Mouse (Mus musculus) heart, embryonic 14.5 days (tissue): Measurements from ENCODE around the gene Tent5c. TPM values are rescaled to one million over a fixed set of nuclear protein-coding genes. Genes with fewer than 3 reads are reported as not detected.
"Not testable (repeated sequence)": the region's sequence is repeated elsewhere in the genome, so short reads cannot be mapped to it uniquely, and the experiment has no call there.

ENCODE experiments used
- ATAC-seq: fragments of 200-750 bp; cut with Nextera tagmentation; 2 replicates; pipeline ENCODE4 v1.8.0; 2017; ENCODE audit warnings: low read depth, moderate TSS enrichment; ENCODE audit not compliant: insufficient number of reproducible peaks, insufficient read depth, low FRiP score
- H3K27ac ChIP-seq, 2 experiments: fragments of 200-500 bp in 1 of 2; fragments of 300-500 bp in 1 of 2; sonication (generic) in 1 of 2; replicated peaks in 1 of 2; 2 replicates each; pipeline ENCODE4 v1.5.1; 2012 to 2014; ENCODE audit warnings: low read depth in 2 of 2, low read length in 2 of 2, control low read depth in 1 of 2, mild to moderate bottlenecking in 1 of 2, mixed read lengths in 1 of 2; ENCODE audit not compliant: control insufficient read depth in 1 of 2, insufficient read depth in 1 of 2
- H3K27me3 ChIP-seq: fragments of 300-500 bp; sonication (generic); 2 replicates; pipeline ENCODE4 v1.6.1; 2014; ENCODE audit warnings: mild to moderate bottlenecking, low read length, control low read depth; ENCODE audit not compliant: control insufficient read depth, insufficient read depth
- H3K36me3 ChIP-seq: fragments of 300-500 bp; sonication (generic); 2 replicates; pipeline ENCODE4 v1.6.1; 2014; ENCODE audit warnings: mild to moderate bottlenecking, control low read depth, low read length, mixed read lengths; ENCODE audit not compliant: control insufficient read depth, insufficient read depth
- H3K4me1 ChIP-seq, 2 experiments: fragments of 200-500 bp in 1 of 2; fragments of 300-500 bp in 1 of 2; sonication (generic) in 1 of 2; 2 replicates each; pipeline ENCODE4 v1.6.1; 2012 to 2014; ENCODE audit warnings: low read length in 2 of 2, control low read depth in 1 of 2, mixed read lengths in 1 of 2; ENCODE audit not compliant: control insufficient read depth in 2 of 2, insufficient read depth in 2 of 2
- H3K4me2 ChIP-seq: fragments of 300-500 bp; sonication (generic); 2 replicates; pipeline ENCODE4 v1.6.1; 2014; ENCODE audit warnings: mild to moderate bottlenecking, low read length
- H3K4me3 ChIP-seq, 2 experiments: fragments of 200-500 bp in 1 of 2; fragments of 300-500 bp in 1 of 2; sonication (generic) in 1 of 2; 2 replicates each; pipeline ENCODE4 v1.5.1; 2012 to 2014; ENCODE audit warnings: low read length in 2 of 2, mild to moderate bottlenecking in 2 of 2, control low read depth in 1 of 2, low read depth in 1 of 2, moderate library complexity in 1 of 2; ENCODE audit not compliant: control insufficient read depth in 1 of 2, insufficient read depth in 1 of 2
- H3K9ac ChIP-seq: fragments of 300-500 bp; sonication (generic); 2 replicates; pipeline ENCODE4 v1.6.1; 2014; ENCODE audit warnings: mild to moderate bottlenecking, low read length
- H3K9me3 ChIP-seq: fragments of 300-500 bp; sonication (generic); 2 replicates; pipeline ENCODE4 v1.6.1; 2016; ENCODE audit warnings: low read length, control low read depth; ENCODE audit not compliant: control insufficient read depth
- WGBS: fragments of 180-500 bp; shearing (Covaris S2); extraction: QIAGEN DNeasy Blood & Tissue Kit; methylation state at CpG from one replicate; pipeline ENCODE4 v1.1.7; 2014; 5-methylcytosine and 5-hydroxymethylcytosine counted together
- polyA plus RNA-seq: library from polyadenylated mRNA; unstranded; fragments of >200 nt; fragmentation: Nextera tagmentation; extraction: Ambion mirVana; gene quantifications from 2 replicates; pipeline ENCODE4 v1.2.1, GENCODE M21; 2014

Gene Tent5c
- polyA plus RNA-seq, 1 experiment from 2014 or later, result 7.7 TPM

- not testable (repeated sequence) for H3K9me3 ChIP-seq, H3K4me2 ChIP-seq, H3K9ac ChIP-seq, H3K4me3 ChIP-seq, H3K36me3 ChIP-seq, H3K27me3 ChIP-seq, ATAC-seq, H3K27ac ChIP-seq
- WGBS, result 92% methylated on average over 3 of the region's 3 CpGs
- peaks cover 12 to 23% of the 10 kb centered on the region in 2 experiments for H3K4me1 ChIP-seq
Observed at GRCm38 (mm10) chr3:100413586-100413985, 75.5 kb downstream of the Tent5c start.

GRCm38 (mm10) chr3:100411945-100412344, 77.2 kb downstream of the Tent5c start:
- Histone ChIP-seq H3K36me3 (no peaks in the 10 kb centered on the region), H3K27ac (no peak overlapping the region), H3K4me1 (peaks cover 0 to 9% of the 10 kb centered on the region in 2 experiments; a peak in 2 of 4 replicates), H3K9ac (no peak overlapping the region), H3K27me3 (no peaks in the 10 kb centered on the region), H3K9me3 (no peaks in the 10 kb centered on the region), H3K4me2 (no peak overlapping the region), H3K4me3 (no peak overlapping the region)
- ATAC-seq, result no peak
- 91% methylated on average over 7 of the region's 7 CpGs for WGBS

- no peak for ATAC-seq
- H3K4me2 ChIP-seq, result no peak overlapping the region
- H3K9ac ChIP-seq, result no peak overlapping the region
- no peak overlapping the region for H3K4me3 ChIP-seq
- H3K4me1 ChIP-seq, result no peaks in the 10 kb centered on the region
- no peaks in the 10 kb centered on the region for H3K9me3 ChIP-seq
- H3K27me3 ChIP-seq, result no peaks in the 10 kb centered on the region
- H3K27ac ChIP-seq, result no peak overlapping the region
- no peaks in the 10 kb centered on the region for H3K36me3 ChIP-seq
- 73% methylated on average over 2 of the region's 2 CpGs for WGBS
Observed at GRCm38 (mm10) chr3:100409280-100409679, 79.8 kb downstream of the Tent5c start.

- no peaks in the 10 kb centered on the region for H3K4me1 ChIP-seq
- H3K9me3 ChIP-seq, result no peaks in the 10 kb centered on the region
- no peak overlapping the region for H3K4me2 ChIP-seq
- no peaks in the 10 kb centered on the region for H3K27me3 ChIP-seq
- no peaks in the 10 kb centered on the region for H3K36me3 ChIP-seq
- H3K9ac ChIP-seq, result no peak overlapping the region
- H3K4me3 ChIP-seq, result no peak overlapping the region
- no peak overlapping the region for H3K27ac ChIP-seq
- WGBS, result 63% methylated on average over 2 of the region's 2 CpGs
- no peak for ATAC-seq
Observed at GRCm38 (mm10) chr3:100408351-100409043, 80.6 kb downstream of the Tent5c start.

- 81% methylated on average over 4 of the region's 4 CpGs for WGBS
- no peak overlapping the region for H3K4me3 ChIP-seq
- H3K9me3 ChIP-seq, result no peaks in the 10 kb centered on the region
- H3K4me2 ChIP-seq, result no peak overlapping the region
- H3K27ac ChIP-seq, result no peak overlapping the region
- no peaks in the 10 kb centered on the region for H3K27me3 ChIP-seq
- no peak overlapping the region for H3K9ac ChIP-seq
- H3K36me3 ChIP-seq, result no peaks in the 10 kb centered on the region
- no peaks in the 10 kb centered on the region for H3K4me1 ChIP-seq
- ATAC-seq, result no peak
Observed at GRCm38 (mm10) chr3:100402656-100403055, 86.5 kb downstream of the Tent5c start.

Other genes starting within 250 kb of the Tent5c start
- gene Man1a2, start 196.2 kb upstream of the Tent5c start, polyA plus RNA-seq, result 62.5 and 76.3 TPM in 2 replicates